Mouse (Mus musculus): ENCODE results near the gene Stpg3. TPM values are rescaled to one million over a fixed set of nuclear protein-coding genes. Genes with fewer than 3 reads are reported as not detected.

Stpg3 gene
- total RNA-seq, 2 experiments from 2014 or later: not detected

DNA sequence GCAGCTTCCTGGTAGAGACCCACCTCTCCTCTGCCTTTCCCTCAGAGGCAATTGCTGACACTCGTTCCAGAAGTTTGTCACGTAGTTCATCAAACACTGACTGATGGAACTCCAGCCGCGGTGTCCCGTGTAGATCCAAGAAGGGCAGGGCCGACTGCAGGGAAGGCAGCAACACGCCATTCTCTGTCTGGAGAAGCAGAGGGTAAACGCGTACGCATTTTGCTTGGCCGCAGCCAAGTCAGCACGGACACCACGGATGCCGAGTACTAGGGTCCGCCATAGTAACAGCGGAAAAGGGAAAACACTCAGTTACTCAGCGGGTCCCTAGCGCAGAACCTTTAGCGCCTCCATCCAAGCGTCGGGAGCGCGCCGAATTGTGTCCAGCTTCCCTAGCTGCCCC is 3.8 kb downstream of the Stpg3 start:
- DNase-seq (ENCODE audit: low spot score): no peak

GRCm38 (mm10) chr2:25207593-25207992 is 6.8 kb downstream of the Stpg3 start:
- no peak for DNase-seq (ENCODE audit: low spot score)

DNA sequence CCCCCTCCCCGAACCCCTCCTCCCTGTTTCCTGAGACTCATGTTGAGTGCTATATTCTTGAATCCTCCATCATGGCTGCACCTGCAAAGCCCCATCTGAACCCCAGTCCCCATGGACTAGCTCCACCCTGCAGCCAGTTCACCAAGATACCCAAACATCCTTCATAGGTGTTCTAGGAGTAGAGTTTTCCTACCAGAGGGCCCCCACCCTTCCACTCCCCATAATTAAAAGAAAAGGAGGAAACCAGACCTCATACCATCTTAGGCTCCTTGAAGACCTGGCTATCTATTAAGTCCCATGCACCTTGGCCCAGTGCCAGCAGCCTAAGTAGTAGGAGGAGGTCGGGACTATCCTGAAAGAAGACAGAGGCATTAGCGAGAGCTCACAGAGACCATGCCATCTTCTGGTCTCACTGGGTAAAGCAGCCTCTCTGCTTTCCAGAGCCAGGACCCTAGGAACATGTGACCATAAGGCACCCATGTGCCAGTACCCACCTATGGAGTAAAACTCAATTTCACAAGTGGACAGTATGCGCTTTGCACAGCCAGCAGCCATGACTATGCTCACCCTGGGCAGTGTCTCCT is 10.7 kb downstream of the Stpg3 start:
- no peak for DNase-seq (ENCODE audit: low spot score)

DNA sequence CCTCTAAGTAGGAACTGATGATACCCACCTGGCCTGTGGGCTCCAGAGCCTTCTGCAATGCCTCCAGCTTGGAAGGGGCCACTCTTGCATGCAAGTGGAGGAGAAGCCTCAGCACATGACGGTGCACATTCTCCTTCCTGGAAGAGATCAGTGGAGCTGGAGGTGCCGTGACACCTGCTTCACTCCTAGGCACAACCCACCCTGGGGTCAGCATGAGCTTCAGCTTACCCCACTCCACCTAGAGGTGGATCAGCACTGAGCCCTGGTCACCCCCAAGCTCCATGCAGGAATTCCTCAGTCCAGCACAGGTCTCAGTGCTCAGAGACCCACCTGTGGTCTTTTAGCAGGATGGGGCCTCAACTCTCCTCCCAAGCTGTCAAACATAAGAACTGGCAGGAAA is 13.8 kb downstream of the Stpg3 start:
- no peak for DNase-seq (ENCODE audit: low spot score)

GRCm38 (mm10) chr2:25197946-25198345 is 16.5 kb downstream of the Stpg3 start:
- DNase-seq (ENCODE audit: low spot score): no peak

DNA sequence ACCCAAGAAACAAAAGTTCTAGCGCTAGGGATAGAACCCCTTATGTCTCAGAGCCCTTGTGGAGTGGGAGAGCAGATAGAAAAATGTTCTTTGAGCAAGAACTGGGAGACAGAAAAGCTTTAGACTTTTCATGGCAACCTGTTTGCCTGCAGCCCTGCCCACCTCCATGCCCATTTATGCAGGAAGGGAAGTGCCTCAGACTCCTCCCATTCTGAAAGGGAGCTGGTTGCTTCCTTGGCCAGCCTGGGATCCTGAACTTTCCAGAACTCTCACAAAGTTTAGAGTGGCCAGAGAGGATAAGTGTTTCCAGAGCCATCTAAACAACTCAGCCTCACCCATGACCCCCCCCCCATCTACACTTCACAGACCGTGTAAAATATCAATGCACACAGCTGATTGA is 17.2 kb downstream of the Stpg3 start:
- DNase-seq (ENCODE audit: low spot score): no peak

GRCm38 (mm10) chr2:25196172-25196954 is 18.1 kb downstream of the Stpg3 start, which contains the start of gene Tor4a:
TSS of gene Tor4a (minus strand) at chr2:25196886.
- peak; percentile 73 for DNase-seq (ENCODE audit: low spot score)

- peak; percentile 55 for DNase-seq (ENCODE audit: low spot score)
These were observed 19.0 kb downstream of the Stpg3 start for GRCm38 (mm10) chr2:25195211-25196156.

DNA sequence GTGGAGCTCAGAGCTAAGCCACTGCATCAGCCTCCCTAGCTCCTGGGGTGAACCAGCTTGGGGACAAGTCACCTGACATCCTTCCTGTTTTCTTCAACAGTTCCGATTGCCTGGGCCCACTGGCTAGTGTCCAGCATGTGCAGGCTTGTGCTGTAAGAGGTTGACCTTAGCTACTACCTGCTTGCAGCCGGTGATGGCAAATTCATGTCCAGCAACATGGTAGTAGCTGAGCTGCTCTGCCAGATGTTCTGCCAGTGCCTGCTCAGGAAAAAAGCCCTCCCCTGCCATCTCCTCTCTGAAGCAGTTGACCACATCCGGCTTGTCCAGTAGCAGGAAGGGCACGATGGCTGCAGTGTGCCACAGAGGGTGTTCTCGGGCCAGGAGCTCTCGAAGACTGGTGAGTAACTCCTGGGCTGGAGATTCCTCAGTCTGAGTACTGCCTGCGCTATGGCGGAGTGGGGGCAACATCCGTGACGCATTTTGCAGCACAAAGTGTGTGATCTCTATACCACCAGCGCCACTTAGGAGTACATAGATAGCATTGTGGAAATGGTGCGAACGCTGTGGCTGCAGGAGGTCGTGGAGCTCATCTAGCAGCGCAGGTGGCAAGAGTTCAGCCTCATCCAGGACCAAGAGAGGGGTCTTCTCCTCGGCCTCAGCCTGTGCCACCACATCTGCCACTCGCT is 19.8 kb downstream of the Stpg3 start:
- no peak for DNase-seq (ENCODE audit: low spot score)

DNA sequence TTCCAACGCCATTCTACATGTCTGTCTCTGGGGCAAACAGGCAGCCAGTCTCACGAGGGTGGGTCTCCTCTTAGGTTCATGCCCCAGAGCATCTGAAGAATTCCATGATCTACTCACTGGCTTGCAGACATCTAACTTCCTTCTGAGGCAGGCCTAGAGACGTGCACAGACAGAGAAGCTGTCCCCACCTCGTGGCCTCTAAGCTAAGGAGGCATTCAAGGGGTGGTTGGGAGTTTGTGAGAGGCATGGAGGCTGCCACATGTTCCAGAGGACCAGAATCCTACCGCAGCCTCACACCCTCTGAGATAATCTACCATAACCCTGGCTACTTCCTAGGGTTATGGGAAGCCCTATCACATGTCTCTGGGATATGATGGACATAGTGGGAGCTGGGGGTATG is 20.4 kb downstream of the Stpg3 start:
- no peak for DNase-seq (ENCODE audit: low spot score)

GRCm38 (mm10) chr2:25193330-25193770 is 21.1 kb downstream of the Stpg3 start:
- DNase-seq (ENCODE audit: low spot score): peak; percentile 86

- no peak for DNase-seq (ENCODE audit: low spot score)
These were observed 26.6 kb downstream of the Stpg3 start for GRCm38 (mm10) chr2:25187841-25188240.

- DNase-seq (ENCODE audit: low spot score): no peak
These were observed 27.9 kb downstream of the Stpg3 start for GRCm38 (mm10) chr2:25186575-25186930.

DNA sequence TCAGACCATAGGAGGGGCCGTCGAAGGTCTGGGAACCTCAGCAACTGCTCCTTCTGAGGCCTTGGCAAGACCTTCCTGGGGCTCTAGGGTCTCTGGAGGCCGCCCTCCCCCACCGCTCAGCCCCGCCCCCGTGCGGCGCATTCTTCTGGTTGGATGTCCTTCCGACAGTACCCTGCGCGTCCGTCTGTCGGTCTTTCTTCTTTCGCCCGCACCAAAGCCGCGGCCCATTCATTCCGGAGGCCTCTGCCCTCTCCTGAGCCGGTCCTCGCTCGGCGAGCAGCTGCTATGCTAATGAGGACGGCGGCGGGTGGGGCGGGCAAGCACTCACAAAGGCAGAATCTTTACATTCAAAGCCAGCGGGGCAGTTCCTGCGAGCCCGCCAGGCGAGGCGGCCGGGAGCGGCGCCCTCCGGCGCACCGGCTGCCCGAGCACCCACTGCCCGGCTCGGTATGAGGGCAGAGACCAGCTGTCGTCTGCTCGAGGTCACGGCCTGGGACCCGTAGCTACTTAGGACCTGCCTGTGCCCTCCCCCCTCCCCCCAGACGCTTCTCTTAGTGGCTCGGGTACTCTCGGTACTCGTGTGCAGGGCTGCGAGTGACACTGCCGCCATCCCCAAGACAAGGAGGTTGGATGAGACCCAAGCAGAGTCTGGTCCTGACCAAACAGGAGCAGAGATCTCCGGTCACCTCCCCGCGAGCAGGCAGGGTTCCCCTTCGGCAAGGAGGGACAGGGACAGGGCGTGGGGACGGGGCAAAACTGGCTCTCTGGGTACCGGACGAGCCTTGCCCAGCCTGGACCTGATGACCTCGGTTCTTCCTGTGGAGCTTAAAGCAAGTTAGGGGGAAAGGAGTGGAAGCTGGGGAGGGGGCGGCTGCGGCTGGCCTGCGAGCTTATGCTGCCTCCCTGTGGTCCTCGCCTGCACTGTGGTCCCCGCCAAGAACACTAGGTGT is 28.5 kb downstream of the Stpg3 start:
- DNase-seq (ENCODE audit: low spot score): no peak

DNA sequence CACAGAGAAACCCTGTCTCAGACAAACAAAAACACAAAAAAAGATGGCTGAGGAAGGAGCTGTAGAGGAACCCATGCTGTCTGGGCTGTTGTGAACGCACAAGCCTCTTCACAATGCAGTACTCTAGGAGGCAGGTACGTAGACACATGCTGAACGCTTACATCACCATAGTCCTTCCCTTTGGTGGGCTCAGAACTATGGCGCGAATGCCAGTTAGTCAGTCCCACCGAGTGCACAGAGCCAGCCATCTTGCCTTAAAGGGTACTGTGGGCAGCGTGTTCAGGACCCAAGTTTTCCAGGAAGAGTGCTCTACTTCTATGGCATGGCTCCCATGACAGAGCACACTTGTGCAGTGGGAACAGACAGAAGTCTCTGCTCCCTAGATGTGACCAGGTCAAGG is 29.9 kb downstream of the Stpg3 start:
- no peak for DNase-seq (ENCODE audit: low spot score)

GRCm38 (mm10) chr2:25183336-25183735 is 31.1 kb downstream of the Stpg3 start:
- no peak for DNase-seq (ENCODE audit: low spot score)

DNA sequence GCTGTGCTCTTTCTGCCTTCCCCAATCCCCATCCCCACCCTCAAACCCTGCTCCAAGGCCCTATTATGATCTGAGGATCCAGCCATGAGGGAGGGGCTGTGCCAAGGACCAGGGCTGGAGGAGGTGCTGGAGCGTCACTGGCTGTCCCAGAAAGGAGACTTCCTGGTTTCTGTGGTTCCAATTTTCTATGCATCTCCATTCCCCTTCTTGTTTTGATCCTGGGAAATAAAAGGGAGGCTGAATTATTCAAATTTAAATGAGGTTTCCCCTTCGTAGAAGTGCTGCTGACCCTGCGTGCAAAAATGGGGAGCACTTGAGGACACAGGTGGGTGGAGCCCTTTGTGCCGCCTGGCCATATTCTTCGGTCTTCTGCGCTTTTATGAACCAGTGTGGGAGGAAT is 31.8 kb downstream of the Stpg3 start:
- DNase-seq (ENCODE audit: low spot score): no peak

- no peak for DNase-seq (ENCODE audit: low spot score)
These were observed 32.5 kb downstream of the Stpg3 start for GRCm38 (mm10) chr2:25181891-25182397.

- DNase-seq (ENCODE audit: low spot score): no peak
These were observed 33.2 kb downstream of the Stpg3 start for GRCm38 (mm10) chr2:25180973-25181890.
